Mouse (Mus musculus): ENCODE results near the gene Pcnx4.

Pcnx4 gene

GRCm38 (mm10) chr12:72536021-72536597 lies at the start of gene Pcnx4:
Pcnx4 (plus strand) TSS chr12:72536383.
- in situ Hi-C loops (cut with MboI, MseI): loop anchor here (10.0 kb wide), 2 partner anchors 451 to 1561 kb away; partner anchors contain the start of genes Jkamp (in 1 of the 2), L3hypdh (in 1 of the 2) and Psma3 (in 1 of the 2)

- in situ Hi-C loops (cut with MboI, MseI): loop anchor here in 1 of 2 experiments (10.0 kb wide), 1 partner anchor 147 kb away; no protein-coding TSS in a partner anchor
Measured at GRCm38 (mm10) chr12:72487498-72487897, 48.7 kb upstream of the Pcnx4 start.

- in situ Hi-C loops (cut with MboI, MseI): loop anchor here in 1 of 2 experiments (10.0 kb wide), 1 partner anchor 145 kb away; no protein-coding TSS in a partner anchor
Measured at GRCm38 (mm10) chr12:72489995-72490394, 46.2 kb upstream of the Pcnx4 start.

- in situ Hi-C loops (cut with MboI, MseI): no loop called here
Measured at GRCm38 (mm10) chr12:72491063-72491719, 45.0 kb upstream of the Pcnx4 start.

GRCm38 (mm10) chr12:72496866-72497600 lies 39.1 kb upstream of the Pcnx4 start:
- in situ Hi-C loops (cut with MboI, MseI): no loop called here

- in situ Hi-C loops (cut with MboI, MseI): no loop called here
Measured at GRCm38 (mm10) chr12:72509606-72510005, 26.6 kb upstream of the Pcnx4 start.

GRCm38 (mm10) chr12:72515446-72515845 lies 20.7 kb upstream of the Pcnx4 start:
- in situ Hi-C loops (cut with MboI, MseI): loop anchor here in 1 of 2 experiments (5.0 kb wide), 1 partner anchor 48 kb away; no protein-coding TSS in a partner anchor

- in situ Hi-C loops (cut with MboI, MseI): loop anchor here in 1 of 2 experiments (5.0 kb wide), 1 partner anchor 51 kb away; no protein-coding TSS in a partner anchor
Measured at GRCm38 (mm10) chr12:72518114-72518728, 18.0 kb upstream of the Pcnx4 start.

- in situ Hi-C loops (cut with MboI, MseI): loop anchor here in 1 of 2 experiments (5.0 kb wide), 1 partner anchor 52 kb away; no protein-coding TSS in a partner anchor
Measured at GRCm38 (mm10) chr12:72519352-72519751, 16.8 kb upstream of the Pcnx4 start.

GRCm38 (mm10) chr12:72519855-72520254 lies 16.3 kb upstream of the Pcnx4 start:
- in situ Hi-C loops (cut with MboI, MseI): loop anchor here (5.0 kb wide), 2 partner anchors 53 to 433 kb away; partner anchors contain the start of genes Jkamp (in 1 of the 2) and L3hypdh (in 1 of the 2)

GRCm38 (mm10) chr12:72520645-72521044 lies 15.5 kb upstream of the Pcnx4 start:
- in situ Hi-C loops (cut with MboI, MseI): loop anchor here in 1 of 2 experiments (5.0 kb wide), 1 partner anchor 433 kb away; the partner anchor contains the start of genes Jkamp and L3hypdh

- in situ Hi-C loops (cut with MboI, MseI): no loop called here
Measured at GRCm38 (mm10) chr12:72525588-72525987, 10.6 kb upstream of the Pcnx4 start.

GRCm38 (mm10) chr12:72532303-72532702 lies 3.9 kb upstream of the Pcnx4 start:
- in situ Hi-C loops (cut with MboI, MseI): loop anchor here (5.0 to 10.0 kb wide), 3 partner anchors 130 to 1558 kb away; partner anchors contain the start of genes Dhrs7 (in 1 of the 2), Jkamp (in 1 of the 2), L3hypdh (in 1 of the 2) and Psma3 (in 1 of the 2)

- in situ Hi-C loops (cut with MboI, MseI): loop anchor here (5.0 to 10.0 kb wide), 3 partner anchors 128 to 1559 kb away; partner anchors contain the start of genes Dhrs7 (in 1 of the 2), Jkamp (in 1 of the 2), L3hypdh (in 1 of the 2) and Psma3 (in 1 of the 2)
Measured at GRCm38 (mm10) chr12:72533986-72534385, 2.2 kb upstream of the Pcnx4 start.

GRCm38 (mm10) chr12:72535599-72535998 lies 584 bp upstream of the Pcnx4 start:
- in situ Hi-C loops (cut with MboI, MseI): loop anchor here (10.0 kb wide), 2 partner anchors 451 to 1561 kb away; partner anchors contain the start of genes Jkamp (in 1 of the 2), L3hypdh (in 1 of the 2) and Psma3 (in 1 of the 2)

GRCm38 (mm10) chr12:72538571-72538970 lies 2.4 kb downstream of the Pcnx4 start:
- in situ Hi-C loops (cut with MboI, MseI): loop anchor here (10.0 kb wide), 2 partner anchors 454 to 1564 kb away; partner anchors contain the start of genes Jkamp (in 1 of the 2), L3hypdh (in 1 of the 2) and Psma3 (in 1 of the 2)

- in situ Hi-C loops (cut with MboI, MseI): loop anchor here in 1 of 2 experiments (5.0 kb wide), 1 partner anchor 938 kb away; no protein-coding TSS in a partner anchor
Measured at GRCm38 (mm10) chr12:72554347-72554746, 18.2 kb downstream of the Pcnx4 start.

- in situ Hi-C loops (cut with MboI, MseI): no loop called here
Measured at GRCm38 (mm10) chr12:72564281-72564795, 28.2 kb downstream of the Pcnx4 start.

GRCm38 (mm10) chr12:72582021-72582420 lies 45.8 kb downstream of the Pcnx4 start:
- in situ Hi-C loops (cut with MboI, MseI): no loop called here

GRCm38 (mm10) chr12:72583099-72583498 lies 46.9 kb downstream of the Pcnx4 start:
- in situ Hi-C loops (cut with MboI, MseI): no loop called here
